Mouse (Mus musculus) CH12.LX (cell line): ENCODE data around the gene Asic2. TPM values are rescaled to one million over a fixed set of nuclear protein-coding genes. Genes with fewer than 3 reads are reported as not detected.

Experiments used
- DNase-seq: peaks from one replicate; pipeline ENCODE4 v3.0.0-alpha.2; 2013; ENCODE audit errors: extremely low read depth
- H3K27ac ChIP-seq: 2 replicates; pipeline ENCODE4 v1.5.1; 2012; ENCODE audit warnings: low read depth, mild to moderate bottlenecking, control low read depth, moderate library complexity; ENCODE audit not compliant: insufficient read depth
- H3K27me3 ChIP-seq: replicated peaks from 2 replicates; pipeline ENCODE3; 2012; ENCODE audit warnings: inconsistent platforms
- H3K36me3 ChIP-seq, 2 experiments: replicated peaks in 1 of 2; 2 replicates each; pipeline versions ENCODE3 to v1.6.1; 2012; ENCODE audit warnings: inconsistent platforms in 1 of 2, low read length in 1 of 2, mild to moderate bottlenecking in 1 of 2, mixed read lengths in 1 of 2, moderate library complexity in 1 of 2; ENCODE audit not compliant: control insufficient read depth in 1 of 2, insufficient read depth in 1 of 2
- H3K4me1 ChIP-seq, 2 experiments: 2 replicates each; pipeline ENCODE4 v1.6.1; 2012; ENCODE audit warnings: inconsistent platforms in 1 of 2, moderate library complexity in 1 of 2; ENCODE audit not compliant: insufficient read depth in 2 of 2, control insufficient read depth in 1 of 2
- H3K4me2 ChIP-seq: 2 replicates; pipeline ENCODE4 v1.6.1; 2012; ENCODE audit warnings: low read depth, mild to moderate bottlenecking, control low read depth; ENCODE audit not compliant: poor library complexity, insufficient read depth, severe bottlenecking
- H3K4me3 ChIP-seq, 3 experiments: fragments of 150-350 bp in 1 of 3; sonication (generic) in 1 of 3; replicated peaks in 1 of 3; 2 replicates each; pipeline versions ENCODE3 to v1.5.1; 2011 to 2012; ENCODE audit warnings: low read depth in 2 of 3, low read length in 2 of 3, mild to moderate bottlenecking in 2 of 3, moderate library complexity in 2 of 3, control low read depth in 1 of 3, improper control_type of control experiment in 1 of 3, inconsistent platforms in 1 of 3, mixed read lengths in 1 of 3; ENCODE audit not compliant: poor library complexity in 1 of 3
- H3K79me2 ChIP-seq: replicated peaks from 2 replicates; pipeline ENCODE4 v1.6.1; 2012; ENCODE audit warnings: mild to moderate bottlenecking, moderate library complexity; ENCODE audit not compliant: control insufficient read depth, poor library complexity, insufficient read depth, severe bottlenecking; ENCODE audit errors: extremely low read depth
- H3K9ac ChIP-seq: 2 replicates; pipeline ENCODE4 v1.6.1; 2012; ENCODE audit warnings: low read depth, mild to moderate bottlenecking, control low read depth, moderate library complexity; ENCODE audit not compliant: insufficient read depth
- H3K9me3 ChIP-seq: replicated peaks from 2 replicates; pipeline ENCODE3; 2012; ENCODE audit warnings: low read length, inconsistent platforms, mixed read lengths
- CHD2 ChIP-seq: IDR thresholded peaks from 2 replicates; pipeline ENCODE4 v1.6.1; 2011; ENCODE audit warnings: low read length, improper control_type of control experiment
- CTCF ChIP-seq, 2 experiments: IDR thresholded peaks in 1 of 2; conservative IDR thresholded peaks in 1 of 2; 2 replicates each; pipeline ENCODE4 v1.5.1; 2011 to 2012; ENCODE audit warnings: low read depth in 2 of 2, low read length in 2 of 2, improper control_type of control experiment in 1 of 2, inconsistent platforms in 1 of 2, mild to moderate bottlenecking in 1 of 2, moderate library complexity in 1 of 2
- E2F4 ChIP-seq: IDR thresholded peaks from 2 replicates; pipeline ENCODE4 v1.6.1; 2011; ENCODE audit warnings: low read depth, low read length, improper control_type of control experiment; ENCODE audit not compliant: insufficient replicate concordance
- EP300 ChIP-seq: IDR thresholded peaks from 2 replicates; pipeline ENCODE4 v1.6.1; 2011; ENCODE audit warnings: low read length, improper control_type of control experiment
- ETS1 ChIP-seq: conservative IDR thresholded peaks from 2 replicates; pipeline ENCODE4 v1.6.1; 2012; ENCODE audit warnings: low read depth, mild to moderate bottlenecking, inconsistent platforms, low read length, improper control_type of control experiment, moderate library complexity
- HCFC1 ChIP-seq: IDR thresholded peaks from 2 replicates; pipeline ENCODE4 v1.6.1; 2012; ENCODE audit warnings: low read depth, mild to moderate bottlenecking, inconsistent platforms, low read length, improper control_type of control experiment
- IRF4 ChIP-seq: IDR thresholded peaks from 2 replicates; pipeline ENCODE4 v1.6.1; 2014; ENCODE audit warnings: low read depth, mild to moderate bottlenecking, inconsistent platforms, low read length, improper control_type of control experiment
- JUND ChIP-seq: conservative IDR thresholded peaks from 2 replicates; pipeline ENCODE4 v1.6.1; 2011; ENCODE audit warnings: low read depth, low read length, improper control_type of control experiment
- KAT2A ChIP-seq: IDR thresholded peaks from 2 replicates; pipeline ENCODE4 v1.6.1; 2012; ENCODE audit warnings: low read length, improper control_type of control experiment, inconsistent platforms; ENCODE audit not compliant: insufficient replicate concordance
- MAZ ChIP-seq: IDR thresholded peaks from 2 replicates; pipeline ENCODE4 v1.6.1; 2012; ENCODE audit warnings: low read depth, mild to moderate bottlenecking, inconsistent platforms, low read length, improper control_type of control experiment, moderate library complexity
- MEF2A ChIP-seq: IDR thresholded peaks from 2 replicates; pipeline ENCODE4 v1.6.1; 2014; ENCODE audit warnings: low read depth, mild to moderate bottlenecking, inconsistent platforms, low read length, improper control_type of control experiment, borderline replicate concordance
- MXI1 ChIP-seq: IDR thresholded peaks from 2 replicates; pipeline ENCODE4 v1.6.1; 2011; ENCODE audit warnings: mild to moderate bottlenecking, low read depth, low read length, improper control_type of control experiment
- POLR2A ChIP-seq: IDR thresholded peaks from 2 replicates; pipeline ENCODE4 v1.6.1; 2011; ENCODE audit warnings: low read depth, mild to moderate bottlenecking, improper control_type of control experiment, low read length
- POLR2AphosphoS2 ChIP-seq: IDR thresholded peaks from 2 replicates; pipeline ENCODE4 v1.6.1; 2011; ENCODE audit warnings: low read depth, low read length, improper control_type of control experiment
- RAD21 ChIP-seq: IDR thresholded peaks from 2 replicates; pipeline ENCODE4 v1.6.1; 2011; ENCODE audit warnings: low read depth, mild to moderate bottlenecking, low read length, improper control_type of control experiment, moderate library complexity
- SIN3A ChIP-seq: IDR thresholded peaks from 2 replicates; pipeline ENCODE4 v1.6.1; 2012; ENCODE audit warnings: low read length, improper control_type of control experiment, inconsistent platforms
- TBP ChIP-seq: conservative IDR thresholded peaks from 2 replicates; pipeline ENCODE4 v1.6.1; 2011; ENCODE audit warnings: low read depth, low read length, improper control_type of control experiment
- USF2 ChIP-seq: conservative IDR thresholded peaks from 2 replicates; pipeline ENCODE4 v1.6.1; 2011; ENCODE audit warnings: low read depth, low read length, improper control_type of control experiment
- ZMIZ1 ChIP-seq: IDR thresholded peaks from 2 replicates; pipeline ENCODE4 v1.6.1; 2012; ENCODE audit warnings: low read depth, mild to moderate bottlenecking, inconsistent platforms, low read length, improper control_type of control experiment
- dilution Hi-C: fragments of 300-500 bp; cut with MboI; formaldehyde crosslinking; loops from 2 replicates; pipeline ENCODE4 v1.14.3; 2020; ENCODE audit warnings: low sequenced_read_pairs; ENCODE audit not compliant: extremely low pct_unique_long_range_greater_than_20kb, extremely low pct_ligation_motif_present
- in situ Hi-C: fragments of 300-500 bp; cut with MboI; formaldehyde crosslinking; loops from 3 replicates; pipeline ENCODE4 v1.14.3; 2019; ENCODE audit warnings: low sequenced_read_pairs, low pct_ligation_motif_present, low pct_unique_long_range_greater_than_20kb, mixed read lengths
- polyA plus RNA-seq: library from polyadenylated mRNA; unstranded; fragments of >175 nt; gene quantifications from 2 replicates; pipeline ENCODE4 v1.2.1, GENCODE M21; 2012; ENCODE audit warnings: low read depth; ENCODE audit not compliant: insufficient read length
- total RNA-seq, 2 experiments: library from RNA; depleted of rRNA; stranded (reverse); fragments of 300-350 nt in 1 of 2; fragments of >200 nt in 1 of 2; gene quantifications; 2 replicates each; pipeline ENCODE4 v1.2.3; 2012 to 2014

Asic2 gene
- total and polyA plus RNA-seq, 3 experiments, result not detected

DNA sequence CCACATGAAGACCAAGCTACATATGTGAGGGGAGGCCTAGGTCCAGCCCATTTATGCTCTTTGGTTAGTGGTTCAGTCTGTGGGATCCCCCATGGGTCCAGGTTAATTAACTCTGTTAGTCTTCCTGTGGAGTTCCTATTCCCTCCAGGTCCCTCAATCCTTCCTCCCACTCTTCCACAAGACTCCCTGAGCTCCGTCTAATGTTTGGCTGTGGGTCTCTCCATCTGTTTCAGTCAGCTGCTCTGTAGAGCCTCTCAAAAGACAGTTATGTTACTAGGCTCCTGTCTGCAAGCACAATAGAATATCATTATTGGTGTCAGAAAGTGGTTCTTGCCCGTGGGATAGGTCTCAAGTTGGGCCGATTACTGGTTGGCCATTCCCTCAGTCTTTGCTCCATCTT, 1072.4 kb downstream of the Asic2 start:
- dilution Hi-C loops, result no loop called here
- in situ Hi-C loops, result no loop called here

DNA sequence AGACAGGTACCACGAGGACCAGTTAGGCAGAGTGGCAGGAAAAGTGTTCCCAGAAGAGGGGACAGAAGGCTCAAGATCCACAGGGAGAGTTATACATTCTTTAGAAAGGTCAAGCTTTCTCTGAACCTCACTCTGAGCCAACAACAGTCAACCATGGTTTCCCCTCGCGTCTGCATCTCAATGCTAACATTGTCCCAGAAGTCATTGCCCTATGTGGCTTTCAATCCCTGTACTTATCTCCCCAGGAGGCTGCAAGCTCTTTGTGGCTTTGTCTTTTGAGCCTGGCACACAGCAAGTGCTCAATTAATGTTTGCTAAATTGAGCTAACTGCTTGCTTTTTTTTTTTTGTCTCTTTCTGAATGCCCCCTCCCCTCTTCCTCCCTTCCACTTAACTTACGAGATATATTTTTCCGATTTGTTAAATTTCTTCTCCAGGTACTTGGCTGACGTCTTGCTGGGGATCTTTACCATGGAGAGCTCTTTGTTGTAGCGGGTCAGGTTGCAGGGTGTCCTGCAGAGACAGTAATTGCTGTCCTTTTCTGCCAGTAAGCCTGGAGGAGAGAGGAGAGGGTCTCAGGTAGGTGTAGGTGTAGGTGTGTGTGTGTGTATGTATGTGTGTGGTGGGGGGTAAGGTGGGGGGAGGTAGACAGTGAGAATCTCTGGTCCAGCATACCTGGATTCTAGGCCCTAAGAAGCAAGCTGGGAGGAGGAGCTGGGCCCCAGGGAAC, 1078.8 kb downstream of the Asic2 start:
- dilution Hi-C loops, result no loop called here
- H3K4me3 ChIP-seq, result no peak overlapping the region
- H3K79me2 ChIP-seq, result no peaks in the 10 kb centered on the region
- H3K9me3 ChIP-seq, result no peaks in the 10 kb centered on the region
- no peak overlapping the region for H3K9ac ChIP-seq
- 0 out of 4 replicates have a peak, but pooled peaks cover 0 to under 1% of the 10 kb centered on the region in 2 experiments for H3K4me1 ChIP-seq
- peaks cover 97% of the 10 kb centered on the region for H3K27me3 ChIP-seq
- H3K4me2 ChIP-seq, result no peak overlapping the region
- in situ Hi-C loops, result no loop called here
- TF ChIP-seq POLR2AphosphoS2 (no peak), HCFC1 (no peak), SIN3A (no peak), POLR2A (no peak), KAT2A (no peak), RAD21 (no peak), E2F4 (no peak), EP300 (no peak), MEF2A (no peak), IRF4 (no peak), CHD2 (no peak), TBP (no peak), USF2 (no peak), MXI1 (no peak)
- TF ChIP-seq, all 38 proteins: peak for 0
- no peak for DNase-seq
- no peaks in the 10 kb centered on the region for H3K36me3 ChIP-seq
- H3K27ac ChIP-seq, result no peak overlapping the region

More for the DNA sequence above, 1072.4 kb downstream of the Asic2 start:
- Histone ChIP-seq H3K27ac (no peak overlapping the region), H3K27me3 (peaks cover 90% of the 10 kb centered on the region)
- TF ChIP-seq ZMIZ1 (no peak), JUND (no peak), CTCF (conservative IDR thresholded peaks at IDR 0.05 in 1 of 2, IDR thresholded peaks at IDR 0.05 in 1 of 2; ENCODE audit: low read depth in 2 of 2, low read length in 2 of 2) (no peak), ETS1 (no peak), MAZ (no peak)
- TF ChIP-seq, all 38 proteins: peak for 0
- Histone ChIP-seq H3K9ac (no peak overlapping the region), H3K4me2 (no peak overlapping the region), H3K36me3 (no peaks in the 10 kb centered on the region), H3K9me3 (no peaks in the 10 kb centered on the region), H3K4me3 (no peak overlapping the region), H3K4me1 (no peaks in the 10 kb centered on the region), H3K79me2 (no peaks in the 10 kb centered on the region)
- DNase-seq, result no peak
